Mouse (Mus musculus) mature B cell (primary cell): Measurements from ENCODE around the gene Ice1.

Source experiments
- in situ Hi-C: fragments of 300-500 bp; cut with MboI; formaldehyde crosslinking; loops from 2 replicates; pipeline ENCODE4 v1.14.3; 2019

Gene Ice1

GRCm38 (mm10) chr13:70574216-70574615, 63.2 kb downstream of the Ice1 start:
- in situ Hi-C loops, result no loop called here

- in situ Hi-C loops, result no loop called here
Measured at GRCm38 (mm10) chr13:70567889-70568288, 69.5 kb downstream of the Ice1 start.

- in situ Hi-C loops, result no loop called here
Measured at GRCm38 (mm10) chr13:70553456-70553855, 84.0 kb downstream of the Ice1 start.

GRCm38 (mm10) chr13:70547457-70547856, 90.0 kb downstream of the Ice1 start:
- in situ Hi-C loops, result no loop called here

GRCm38 (mm10) chr13:70545261-70545660, 92.2 kb downstream of the Ice1 start:
- in situ Hi-C loops, result no loop called here

GRCm38 (mm10) chr13:70539842-70540241, 97.6 kb downstream of the Ice1 start:
- in situ Hi-C loops, result no loop called here

- in situ Hi-C loops, result no loop called here
Measured at GRCm38 (mm10) chr13:70533412-70533811, 104.0 kb downstream of the Ice1 start.

- in situ Hi-C loops, result no loop called here
Measured at GRCm38 (mm10) chr13:70532719-70533118, 104.7 kb downstream of the Ice1 start.

GRCm38 (mm10) chr13:70517651-70518050, 119.8 kb downstream of the Ice1 start:
- in situ Hi-C loops, result no loop called here

- in situ Hi-C loops, result no loop called here
Measured at GRCm38 (mm10) chr13:70515004-70515403, 122.4 kb downstream of the Ice1 start.

GRCm38 (mm10) chr13:70510199-70510598, 127.2 kb downstream of the Ice1 start:
- in situ Hi-C loops, result no loop called here

GRCm38 (mm10) chr13:70509375-70510016, 127.9 kb downstream of the Ice1 start:
- in situ Hi-C loops, result no loop called here

- in situ Hi-C loops, result no loop called here
Measured at GRCm38 (mm10) chr13:70508708-70509374, 128.6 kb downstream of the Ice1 start.
